Mouse (Mus musculus) heart, embryonic 11.5 days (tissue): Measurements from ENCODE around the gene Wipi1. TPM values are rescaled to one million over a fixed set of nuclear protein-coding genes. Genes with fewer than 3 reads are reported as not detected.

Experiments used
- ATAC-seq: fragments of 200-750 bp; cut with Nextera tagmentation; replicated peaks from 2 replicates; pipeline ENCODE4 v1.8.0; 2017; ENCODE audit warnings: moderate library complexity; ENCODE audit not compliant: insufficient number of reproducible peaks, low FRiP score, low TSS enrichment
- H3K27ac ChIP-seq: fragments of 300-500 bp; sonication (generic); 2 replicates; pipeline ENCODE4 v1.5.1; 2014; ENCODE audit warnings: mild to moderate bottlenecking, low read depth, low read length
- H3K27me3 ChIP-seq: fragments of 300-500 bp; sonication (generic); 2 replicates; pipeline ENCODE4 v1.6.1; 2014; ENCODE audit warnings: mild to moderate bottlenecking, low read length, mixed read lengths; ENCODE audit not compliant: control insufficient read depth, insufficient read depth
- H3K36me3 ChIP-seq: fragments of 300-500 bp; sonication (generic); 2 replicates; pipeline ENCODE4 v1.6.1; 2014; ENCODE audit warnings: mild to moderate bottlenecking, low read length, moderate library complexity, mixed read lengths; ENCODE audit not compliant: control insufficient read depth, insufficient read depth
- H3K4me1 ChIP-seq: fragments of 300-500 bp; sonication (generic); 2 replicates; pipeline ENCODE4 v1.6.1; 2014; ENCODE audit warnings: low read length; ENCODE audit not compliant: control insufficient read depth, insufficient read depth
- H3K4me2 ChIP-seq: fragments of 300-500 bp; sonication (generic); 2 replicates; pipeline ENCODE4 v1.6.1; 2014; ENCODE audit warnings: mild to moderate bottlenecking, moderate library complexity
- H3K4me3 ChIP-seq: fragments of 300-500 bp; sonication (generic); 2 replicates; pipeline ENCODE4 v1.5.1; 2014; ENCODE audit warnings: low read depth, low read length
- H3K9ac ChIP-seq: fragments of 300-500 bp; sonication (generic); 2 replicates; pipeline ENCODE4 v1.6.1; 2014; ENCODE audit warnings: mild to moderate bottlenecking, low read depth, low read length, moderate library complexity
- H3K9me3 ChIP-seq: fragments of 300-500 bp; sonication (generic); replicated peaks from 2 replicates; pipeline ENCODE4 v1.6.1; 2016; ENCODE audit warnings: low read length; ENCODE audit not compliant: control insufficient read depth
- whole genome bisulfite sequencing: fragments of 180-500 bp; shearing (Covaris S2); extraction: QIAGEN DNeasy Blood & Tissue Kit; methylation state at CpG from one replicate; pipeline ENCODE4 v1.1.7; 2014; ENCODE audit not compliant: insufficient replicate concordance; 5-methylcytosine and 5-hydroxymethylcytosine counted together
- polyA plus RNA-seq: library from polyadenylated mRNA; unstranded; fragments of >200 nt; fragmentation: Nextera tagmentation; extraction: Ambion mirVana; gene quantifications from 2 replicates; pipeline ENCODE4 v1.2.1, GENCODE M21; 2014

Gene Wipi1
- polyA plus RNA-seq, 1 experiment from 2014 or later, result 23.6 TPM

DNA sequence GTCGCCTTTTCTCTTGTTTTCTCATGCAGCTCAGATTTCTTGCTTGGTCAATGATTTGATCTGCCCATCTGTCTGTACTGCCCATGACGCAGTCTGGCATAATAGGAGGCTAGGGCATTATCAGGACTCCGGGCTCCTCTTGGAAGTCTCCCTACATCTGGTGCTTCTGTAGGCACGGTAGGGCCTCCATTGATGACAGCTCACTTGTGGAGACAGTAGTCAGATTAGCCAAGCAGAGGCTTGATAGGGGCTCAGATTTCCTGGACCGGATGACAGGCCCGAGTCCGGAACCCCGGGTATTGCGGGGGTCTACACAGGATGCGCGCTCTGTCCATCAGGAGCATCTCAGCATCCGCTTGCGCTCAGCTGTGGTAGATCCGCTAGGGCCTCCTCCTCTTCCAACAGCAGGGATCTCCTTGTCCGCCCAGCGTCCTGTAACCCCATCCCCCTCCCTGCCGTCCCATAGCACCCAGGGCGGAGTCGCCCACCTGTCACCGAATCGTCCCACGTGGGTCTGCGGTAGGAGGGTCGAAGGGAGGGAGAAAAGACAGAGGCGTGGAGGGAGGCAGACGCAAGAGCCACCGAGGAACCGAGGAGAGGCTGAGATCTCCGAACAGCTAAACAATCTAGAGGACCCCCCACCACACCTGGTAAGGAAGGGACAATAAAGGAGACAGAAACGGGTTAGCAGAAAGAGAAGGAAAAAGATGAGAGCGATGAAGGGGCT is 38.4 kb upstream of the Wipi1 start:
- Histone ChIP-seq H3K4me2 (peak overlapping the region; percentile 92), H3K36me3 (peaks cover 5% of the 10 kb centered on the region; the same call in 1 of the 2 replicates), H3K27ac (peak overlapping the region; percentile 99), H3K9me3 (no peaks in the 10 kb centered on the region), H3K9ac (peak overlapping the region; percentile 88), H3K4me3 (peak overlapping the region; percentile 74), H3K4me1 (peaks cover 36% of the 10 kb centered on the region), H3K27me3 (no peaks in the 10 kb centered on the region)
- ATAC-seq, result peak; percentile 68
- 1% methylated on average over 31 of the region's 31 CpGs for WGBS

DNA sequence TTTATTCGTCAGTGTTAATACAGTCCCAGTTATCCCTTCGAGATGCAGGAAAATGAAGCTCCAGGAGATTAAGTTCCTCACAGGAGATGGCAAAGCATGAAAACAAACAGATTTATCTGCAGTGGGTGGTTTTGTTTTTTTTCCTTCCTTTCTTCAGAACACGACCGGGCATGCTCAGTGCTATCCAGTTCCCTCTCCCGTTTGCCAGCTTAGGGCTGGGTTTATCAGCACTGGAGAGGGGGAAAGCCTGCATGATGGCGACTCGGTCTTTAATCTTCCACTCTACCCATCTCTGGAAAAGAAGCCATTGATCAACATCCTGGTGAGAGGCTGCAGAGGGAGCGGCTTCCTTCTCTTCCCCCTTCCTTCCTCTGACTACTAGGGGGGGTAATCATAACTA is 37.4 kb upstream of the Wipi1 start, which contains the start of gene Prkar1a:
Gene Prkar1a, plus strand, starts transcription at position 200 of the 400 bp plus-strand sequence.
- Histone ChIP-seq H3K9me3 (no peaks in the 10 kb centered on the region), H3K27ac (peak within 1 kb of the TSS; percentile 99), H3K27me3 (no peaks in the 10 kb centered on the region), H3K4me2 (peak within 1 kb of the TSS; percentile 92), H3K36me3 (no peaks in the 10 kb centered on the region), H3K9ac (peak within 1 kb of the TSS; percentile 88), H3K4me3 (peak within 1 kb of the TSS; percentile 74), H3K4me1 (peaks cover 32% of the 10 kb centered on the region)
- ATAC-seq, result no peak
- WGBS, result 16% methylated on average over 8 of the region's 8 CpGs

- no peaks in the 10 kb centered on the region for H3K36me3 ChIP-seq
- peak overlapping the region; percentile 92 for H3K4me2 ChIP-seq
- ATAC-seq, result no peak
- 38% methylated on average over 7 of the region's 7 CpGs for WGBS
- 0 out of 2 replicates have a peak overlapping the region, but pooled peaks have one; percentile 10 for H3K9ac ChIP-seq
- H3K4me3 ChIP-seq, result no peak overlapping the region
- H3K9me3 ChIP-seq, result no peaks in the 10 kb centered on the region
- no peaks in the 10 kb centered on the region for H3K27me3 ChIP-seq
- peak overlapping the region; percentile 99; the same call in 1 of the 2 replicates for H3K27ac ChIP-seq
- H3K4me1 ChIP-seq, result peaks cover 30% of the 10 kb centered on the region
These were observed 36.7 kb upstream of the Wipi1 start for GRCm38 (mm10) chr11:109648510-109648909.

DNA sequence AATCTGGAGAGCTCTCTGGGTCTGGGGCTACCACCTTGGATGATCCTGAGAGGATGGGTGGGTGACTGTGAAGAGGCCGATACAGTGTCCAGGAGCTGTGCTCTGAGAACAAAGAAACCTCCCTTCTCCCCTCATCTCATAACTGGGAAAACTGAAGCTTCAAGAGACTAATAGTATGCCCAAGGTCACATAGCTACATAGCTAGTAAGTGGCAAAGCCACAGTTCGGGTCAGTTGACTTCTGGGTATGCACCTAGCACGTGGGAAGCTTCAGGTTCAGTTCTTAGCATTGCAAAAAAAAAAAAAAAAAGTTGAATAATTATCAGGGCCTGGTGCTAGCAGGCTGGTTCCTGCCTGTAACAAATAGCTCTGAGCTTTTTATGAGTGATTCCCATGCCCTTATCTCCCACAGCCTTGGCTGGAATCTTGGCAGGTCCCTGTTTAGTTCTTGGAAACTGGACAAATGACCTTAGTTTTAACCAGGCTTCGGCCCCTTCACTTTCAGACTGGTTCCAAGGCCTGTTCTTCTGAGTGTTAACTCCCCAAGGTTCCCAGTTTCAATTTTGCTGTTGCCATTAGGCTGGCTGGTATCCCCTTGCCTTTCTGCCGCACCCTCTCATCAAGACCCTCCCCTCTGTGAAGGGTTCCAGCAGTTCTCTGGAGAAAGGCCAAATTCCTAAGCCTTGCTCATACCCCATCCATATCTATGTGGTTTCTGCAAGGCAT is 29.9 kb upstream of the Wipi1 start:
- no peak overlapping the region for H3K4me2 ChIP-seq
- ATAC-seq, result no peak
- H3K36me3 ChIP-seq, result no peaks in the 10 kb centered on the region

DNA sequence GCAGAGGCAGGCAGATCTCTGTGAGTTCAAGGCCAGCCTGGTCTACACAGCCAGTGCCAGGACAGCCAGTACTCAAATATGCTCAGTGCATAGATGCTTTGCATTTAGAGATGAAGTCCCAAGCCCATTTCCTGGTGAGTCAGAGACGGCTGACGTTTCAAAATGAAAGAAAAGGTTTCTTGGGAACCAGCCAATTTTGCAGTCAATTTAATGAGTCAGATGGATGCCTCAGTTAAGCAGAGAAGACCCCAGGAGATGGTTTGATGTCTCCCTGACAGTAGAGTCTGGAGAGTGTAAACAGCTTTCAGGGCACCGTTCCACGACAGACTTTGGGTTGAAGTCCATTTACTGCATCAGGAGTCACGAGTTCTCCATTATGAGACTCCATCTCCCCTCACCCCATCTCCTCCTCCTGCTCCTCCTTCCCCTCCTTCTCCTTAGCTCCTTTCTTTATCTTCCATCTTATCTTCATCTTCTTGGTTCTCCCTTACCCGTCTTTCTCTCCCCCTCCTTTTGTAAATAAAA is 24.2 kb upstream of the Wipi1 start:
- H3K36me3 ChIP-seq, result no peaks in the 10 kb centered on the region
- H3K4me3 ChIP-seq, result no peak overlapping the region
- H3K4me1 ChIP-seq, result no peaks in the 10 kb centered on the region
- no peaks in the 10 kb centered on the region for H3K27me3 ChIP-seq
- H3K4me2 ChIP-seq, result no peak overlapping the region
- no peaks in the 10 kb centered on the region for H3K9me3 ChIP-seq
- H3K27ac ChIP-seq, result no peak overlapping the region
- ATAC-seq, result no peak
- no peak overlapping the region for H3K9ac ChIP-seq
- 70% methylated on average over 6 of the region's 6 CpGs for WGBS

More for the DNA sequence above, 29.9 kb upstream of the Wipi1 start:
- Histone ChIP-seq H3K4me3 (no peak overlapping the region), H3K9me3 (no peaks in the 10 kb centered on the region), H3K27ac (peak overlapping the region; percentile 57; the same call in 1 of the 2 replicates), H3K4me1 (peaks cover 9% of the 10 kb centered on the region; the same call in 1 of the 2 replicates), H3K27me3 (no peaks in the 10 kb centered on the region), H3K9ac (no peak overlapping the region)
- 68% methylated on average over 5 of the region's 5 CpGs for WGBS

DNA sequence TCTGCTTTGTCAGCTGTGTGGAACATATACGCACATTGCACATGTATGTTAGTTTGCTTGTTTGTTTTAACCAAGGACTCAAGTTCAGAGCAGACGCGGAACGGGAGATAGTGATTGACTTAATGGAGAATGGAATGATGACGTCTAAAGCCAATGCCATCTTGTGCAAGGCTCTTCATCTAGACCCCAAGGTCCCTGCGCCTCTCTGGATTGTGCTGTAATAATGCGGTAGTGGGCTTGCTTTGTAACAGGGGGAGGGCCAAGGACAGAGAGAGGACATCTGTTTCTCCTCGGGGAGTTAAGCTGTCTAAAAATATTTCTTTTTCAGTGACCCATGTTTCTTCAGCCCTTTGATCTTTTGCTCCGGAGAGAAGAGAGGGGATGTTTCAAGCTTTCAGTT is 23.2 kb upstream of the Wipi1 start:
- H3K36me3 ChIP-seq, result no peaks in the 10 kb centered on the region
- no peak overlapping the region for H3K9ac ChIP-seq
- no peaks in the 10 kb centered on the region for H3K9me3 ChIP-seq
- no peaks in the 10 kb centered on the region for H3K4me1 ChIP-seq
- H3K4me3 ChIP-seq, result no peak overlapping the region
- ATAC-seq, result no peak
- H3K27ac ChIP-seq, result no peak overlapping the region
- WGBS, result 73% methylated on average over 9 of the region's 9 CpGs
- no peak overlapping the region for H3K4me2 ChIP-seq
- H3K27me3 ChIP-seq, result no peaks in the 10 kb centered on the region

GRCm38 (mm10) chr11:109629021-109629521 is 17.3 kb upstream of the Wipi1 start:
- WGBS, result 14% methylated on average over 10 of the region's 10 CpGs
- Histone ChIP-seq H3K27me3 (no peaks in the 10 kb centered on the region), H3K4me3 (no peak overlapping the region), H3K4me1 (peaks cover 7% of the 10 kb centered on the region; the same call in 1 of the 2 replicates), H3K9ac (no peak overlapping the region), H3K9me3 (no peaks in the 10 kb centered on the region), H3K27ac (peak overlapping the region; percentile 76), H3K4me2 (peak overlapping the region; percentile 22; the same call in 1 of the 2 replicates), H3K36me3 (no peaks in the 10 kb centered on the region)
- ATAC-seq, result peak; percentile 79; the same call in 1 of the 2 replicates

- WGBS, result 65% methylated on average over 3 of the region's 3 CpGs
- Histone ChIP-seq H3K4me2 (no peak overlapping the region), H3K27me3 (no peaks in the 10 kb centered on the region), H3K4me3 (no peak overlapping the region), H3K36me3 (no peaks in the 10 kb centered on the region), H3K9ac (no peak overlapping the region), H3K9me3 (no peaks in the 10 kb centered on the region), H3K27ac (peak overlapping the region; percentile 25; the same call in 1 of the 2 replicates), H3K4me1 (peaks cover 15% of the 10 kb centered on the region)
- no peak for ATAC-seq
These were observed 16.3 kb upstream of the Wipi1 start for GRCm38 (mm10) chr11:109628099-109628498.
